Mouse (Mus musculus) liver, embryonic 14.5 days (tissue): ENCODE measurements at regions not wholly inside any gene's neighbourhood (a gene's known extent, or its start where the extent isn't known, plus 50 kb on each side); places are given as distances from the start of the nearest gene placed in this dataset.

ENCODE experiments used
- CTCF ChIP-seq: IDR thresholded peaks from 2 replicates; pipeline ENCODE4 v1.5.1; 2016; ENCODE audit warnings: antibody characterized with exemption, low read depth, control low read depth
- EP300 ChIP-seq: IDR thresholded peaks from 2 replicates; pipeline ENCODE4 v1.6.1; 2016; ENCODE audit warnings: antibody characterized with exemption, low read depth

- TF ChIP-seq CTCF, result no peak
- TF ChIP-seq EP300, result no peak
Measured at GRCm38 (mm10) chr13:30051891-30052550, 66.2 kb upstream of the E2f3 start.
